Mouse (Mus musculus): ENCODE measurements around the gene Zfp142. TPM values are rescaled to one million over a fixed set of nuclear protein-coding genes. Genes with fewer than 3 reads are reported as not detected.

The Zfp142 gene
- 2.0 and 2.6 TPM in 2 replicates for total RNA-seq (2014; rRNA removed)
- polyA plus RNA-seq (2012; rRNA removed), result 2.9 and 4.7 TPM in 2 replicates

GRCm38 (mm10) chr1:74587773-74588445, at the start of gene Zfp142, which contains the start of gene Bcs1l:
TSS of gene Zfp142 (minus strand) at chr1:74588246.
TSS of gene Bcs1l (plus strand) at chr1:74588289.
- Histone ChIP-seq H3K9ac (ENCODE audit: low read depth, low read length) (peak within 1 kb of the TSS; percentile 82), H3K27me3 (ENCODE audit: control insufficient read depth, insufficient read depth, low read length) (no peaks in the 10 kb centered on the region), H3K27ac (replicated peaks; ENCODE audit: insufficient read depth, low read depth, low read length) (peak within 1 kb of the TSS; percentile 60), H3K4me3 (ENCODE audit: insufficient read depth, low read depth, low read length) (peak within 1 kb of the TSS; percentile 85), H3K36me3 (ENCODE audit: control insufficient read depth, insufficient read depth, low read length) (peaks cover 10% of the 10 kb centered on the region), H3K4me1 (ENCODE audit: control insufficient read depth, insufficient read depth, low read length) (peaks cover 5% of the 10 kb centered on the region), H3K79me2 (ENCODE audit: control insufficient read depth, insufficient read depth, low read length) (no peaks in the 10 kb centered on the region; the same call in 1 of the 2 replicates)
- under 1% methylated on average over 48 of the region's 48 CpGs for WGBS
- TF ChIP-seq CTCF (IDR thresholded peaks at IDR 0.05; ENCODE audit: low read depth, low read length) (no peak), POLR2A (IDR thresholded peaks at IDR 0.05; ENCODE audit: extremely low read depth, insufficient read depth, low read length) (0 out of 2 replicates have a peak, but pooled peaks have one; percentile 24)
- peak; percentile 96 for DNase-seq (ENCODE audit: extremely low read depth, low read depth, low spot score)

GRCm38 (mm10) chr1:74632734-74633133, 44.7 kb upstream of the Zfp142 start:
- Histone ChIP-seq H3K4me3 (ENCODE audit: insufficient read depth, low read depth, low read length) (no peak overlapping the region), H3K9ac (ENCODE audit: low read depth, low read length) (no peak overlapping the region), H3K79me2 (ENCODE audit: control insufficient read depth, insufficient read depth, low read length) (no peaks in the 10 kb centered on the region), H3K4me1 (ENCODE audit: control insufficient read depth, insufficient read depth, low read length) (no peaks in the 10 kb centered on the region), H3K27ac (replicated peaks; ENCODE audit: insufficient read depth, low read depth, low read length) (no peak overlapping the region), H3K27me3 (ENCODE audit: control insufficient read depth, insufficient read depth, low read length) (no peaks in the 10 kb centered on the region), H3K36me3 (ENCODE audit: control insufficient read depth, insufficient read depth, low read length) (no peaks in the 10 kb centered on the region)
- TF ChIP-seq CTCF (IDR thresholded peaks at IDR 0.05; ENCODE audit: low read depth, low read length) (no peak), POLR2A (IDR thresholded peaks at IDR 0.05; ENCODE audit: extremely low read depth, insufficient read depth, low read length) (no peak)
- DNase-seq (ENCODE audit: extremely low read depth, low read depth, low spot score), result no peak
- WGBS, result 82% methylated on average over 4 of the region's 4 CpGs

- Histone ChIP-seq H3K4me3 (ENCODE audit: insufficient read depth, low read depth, low read length) (no peak overlapping the region), H3K27ac (replicated peaks; ENCODE audit: insufficient read depth, low read depth, low read length) (no peak overlapping the region), H3K9ac (ENCODE audit: low read depth, low read length) (no peak overlapping the region), H3K27me3 (ENCODE audit: control insufficient read depth, insufficient read depth, low read length) (no peaks in the 10 kb centered on the region), H3K36me3 (ENCODE audit: control insufficient read depth, insufficient read depth, low read length) (no peaks in the 10 kb centered on the region), H3K4me1 (ENCODE audit: control insufficient read depth, insufficient read depth, low read length) (no peaks in the 10 kb centered on the region), H3K79me2 (ENCODE audit: control insufficient read depth, insufficient read depth, low read length) (no peaks in the 10 kb centered on the region)
- TF ChIP-seq POLR2A (IDR thresholded peaks at IDR 0.05; ENCODE audit: extremely low read depth, insufficient read depth, low read length), result no peak
- no peak for TF ChIP-seq CTCF (IDR thresholded peaks at IDR 0.05; ENCODE audit: low read depth, low read length)
- 64% methylated on average over 7 of the region's 7 CpGs for WGBS
- no peak for DNase-seq (ENCODE audit: extremely low read depth, low read depth, low spot score)
Measured at GRCm38 (mm10) chr1:74628001-74628400, 40.0 kb upstream of the Zfp142 start.

GRCm38 (mm10) chr1:74626076-74626475, 38.0 kb upstream of the Zfp142 start:
- 92% methylated on average over 4 of the region's 4 CpGs for WGBS
- Histone ChIP-seq H3K79me2 (ENCODE audit: control insufficient read depth, insufficient read depth, low read length) (no peaks in the 10 kb centered on the region), H3K27me3 (ENCODE audit: control insufficient read depth, insufficient read depth, low read length) (no peaks in the 10 kb centered on the region), H3K4me1 (ENCODE audit: control insufficient read depth, insufficient read depth, low read length) (no peaks in the 10 kb centered on the region), H3K36me3 (ENCODE audit: control insufficient read depth, insufficient read depth, low read length) (no peaks in the 10 kb centered on the region), H3K27ac (replicated peaks; ENCODE audit: insufficient read depth, low read depth, low read length) (no peak overlapping the region), H3K9ac (ENCODE audit: low read depth, low read length) (no peak overlapping the region), H3K4me3 (ENCODE audit: insufficient read depth, low read depth, low read length) (no peak overlapping the region)
- TF ChIP-seq CTCF (IDR thresholded peaks at IDR 0.05; ENCODE audit: low read depth, low read length), result no peak
- TF ChIP-seq POLR2A (IDR thresholded peaks at IDR 0.05; ENCODE audit: extremely low read depth, insufficient read depth, low read length), result no peak
- DNase-seq (ENCODE audit: extremely low read depth, low read depth, low spot score), result no peak

GRCm38 (mm10) chr1:74624183-74624582, 36.1 kb upstream of the Zfp142 start:
- Histone ChIP-seq H3K9ac (ENCODE audit: low read depth, low read length) (no peak overlapping the region), H3K27me3 (ENCODE audit: control insufficient read depth, insufficient read depth, low read length) (no peaks in the 10 kb centered on the region), H3K4me3 (ENCODE audit: insufficient read depth, low read depth, low read length) (no peak overlapping the region), H3K4me1 (ENCODE audit: control insufficient read depth, insufficient read depth, low read length) (no peaks in the 10 kb centered on the region), H3K36me3 (ENCODE audit: control insufficient read depth, insufficient read depth, low read length) (no peaks in the 10 kb centered on the region), H3K79me2 (ENCODE audit: control insufficient read depth, insufficient read depth, low read length) (no peaks in the 10 kb centered on the region), H3K27ac (replicated peaks; ENCODE audit: insufficient read depth, low read depth, low read length) (no peak overlapping the region)
- 94% methylated on average over 1 of the region's 1 CpGs for WGBS
- TF ChIP-seq POLR2A (IDR thresholded peaks at IDR 0.05; ENCODE audit: extremely low read depth, insufficient read depth, low read length), result no peak
- TF ChIP-seq CTCF (IDR thresholded peaks at IDR 0.05; ENCODE audit: low read depth, low read length), result no peak
- DNase-seq (ENCODE audit: extremely low read depth, low read depth, low spot score), result no peak

Data from liver, adult 2 months (tissue).